In the genomic region with DNA sequence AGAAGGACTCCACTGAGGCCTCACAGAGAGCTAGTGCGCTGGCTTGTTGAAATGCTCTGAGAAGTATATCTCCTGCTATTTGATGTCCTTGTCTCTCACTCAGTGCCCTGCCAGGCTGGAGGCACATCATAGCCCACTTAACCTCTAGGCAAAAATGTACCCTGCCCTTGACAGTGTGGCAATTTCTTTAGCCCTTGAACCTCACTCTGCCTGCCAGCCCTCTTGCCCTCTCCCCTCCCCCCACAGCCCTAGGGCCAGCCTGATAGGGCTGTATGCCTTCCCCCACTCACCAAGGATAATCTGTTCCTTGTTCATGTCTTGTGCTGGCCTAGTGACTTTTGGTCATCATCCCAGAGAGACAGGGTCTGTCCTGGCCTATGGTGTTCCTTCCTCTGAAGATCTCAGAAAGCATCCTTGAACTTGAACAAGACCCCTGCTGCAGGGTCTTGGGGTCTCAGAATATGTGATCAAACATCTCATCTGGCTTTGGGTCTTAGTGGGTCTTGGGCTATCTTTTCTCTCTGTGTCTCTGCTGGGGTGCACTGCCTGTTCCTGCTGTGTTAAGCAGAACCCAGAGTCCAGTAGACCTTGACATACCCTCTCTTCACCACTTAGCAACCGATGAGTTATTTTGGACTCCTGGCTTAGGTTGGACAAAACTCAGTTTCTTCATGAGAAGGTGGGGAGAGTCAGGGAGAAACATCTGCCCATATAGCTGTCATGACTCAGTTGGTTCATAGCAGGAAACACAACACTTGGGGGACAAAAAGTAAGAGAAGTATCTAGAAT, we compare ENCODE assay signal across 8 mouse cellular contexts. TPM values are rescaled to one million over a fixed set of nuclear protein-coding genes. Genes with fewer than 3 reads are reported as not detected.
DNase-seq lines count a peak whose midpoint lies in the region; ATAC-seq and TF ChIP-seq lines count a peak whose summit lies in the region.

No protein-coding gene starts in this region.

- peak overlapping the region; percentile 88 for H3K4me3 ChIP-seq in heart, embryonic 16.5 days (ENCODE audit: low read length)
- peak overlapping the region; percentile 95; the same call in 1 of the 2 replicates for H3K4me3 ChIP-seq in embryonic facial prominence, embryonic 14.5 days (ENCODE audit: low read depth, low read length)
- H3K4me3 ChIP-seq in kidney, embryonic 14.5 days (ENCODE audit: low read length): peak overlapping the region; percentile 94
- peak overlapping the region; percentile 96 for H3K4me3 ChIP-seq in midbrain, postnatal 0 days (ENCODE audit: low read depth, low read length)

- TF ChIP-seq CTCF in midbrain, postnatal 0 days (IDR thresholded peaks at IDR 0.05): no peak

- no peaks in the 10 kb centered on the region for H3K27me3 ChIP-seq in heart, embryonic 16.5 days (ENCODE audit: control insufficient read depth, insufficient read depth, low read length)
- H3K27me3 ChIP-seq in embryonic facial prominence, embryonic 14.5 days (replicated peaks; ENCODE audit: control insufficient read depth, insufficient read depth, low read length): no peaks in the 10 kb centered on the region
- no peaks in the 10 kb centered on the region for H3K27me3 ChIP-seq in kidney, embryonic 14.5 days (ENCODE audit: control insufficient read depth, insufficient read depth, low read length)
- H3K27me3 ChIP-seq in midbrain, postnatal 0 days (ENCODE audit: insufficient read depth, low read length): no peaks in the 10 kb centered on the region

- peak overlapping the region; percentile 91 for H3K27ac ChIP-seq in heart, embryonic 16.5 days (ENCODE audit: low read length)
- H3K27ac ChIP-seq in embryonic facial prominence, embryonic 14.5 days (replicated peaks; ENCODE audit: low read depth, low read length): no peak overlapping the region
- H3K27ac ChIP-seq in kidney, embryonic 14.5 days (ENCODE audit: low read depth, low read length): no peak overlapping the region
- H3K27ac ChIP-seq in midbrain, postnatal 0 days (ENCODE audit: low read depth, low read length): no peak overlapping the region

- whole genome bisulfite sequencing in heart, embryonic 16.5 days: 57% methylated on average over 2 of the region's 2 CpGs
- 89% methylated on average over 2 of the region's 2 CpGs for WGBS in embryonic facial prominence, embryonic 14.5 days
- WGBS in kidney, embryonic 14.5 days: 94% methylated on average over 2 of the region's 2 CpGs
- WGBS in midbrain, postnatal 0 days: 92% methylated on average over 2 of the region's 2 CpGs

- peaks cover 19% of the 10 kb centered on the region for H3K4me1 ChIP-seq in heart, embryonic 16.5 days (ENCODE audit: control insufficient read depth, insufficient read depth, low read length)
- peaks cover 11% of the 10 kb centered on the region for H3K4me1 ChIP-seq in embryonic facial prominence, embryonic 14.5 days (ENCODE audit: control insufficient read depth, insufficient read depth, low read length)
- peaks cover 10% of the 10 kb centered on the region for H3K4me1 ChIP-seq in kidney, embryonic 14.5 days (ENCODE audit: control insufficient read depth, insufficient read depth, low read length)
- peaks cover 10% of the 10 kb centered on the region; the same call in 1 of the 2 replicates for H3K4me1 ChIP-seq in midbrain, postnatal 0 days (ENCODE audit: insufficient read depth, low read length)

- peaks cover 28% of the 10 kb centered on the region for H3K36me3 ChIP-seq in heart, embryonic 16.5 days (ENCODE audit: control insufficient read depth, insufficient read depth)
- H3K36me3 ChIP-seq in embryonic facial prominence, embryonic 14.5 days (ENCODE audit: control insufficient read depth, insufficient read depth, low read length): peaks cover 40% of the 10 kb centered on the region
- H3K36me3 ChIP-seq in kidney, embryonic 14.5 days (ENCODE audit: control insufficient read depth, insufficient read depth, low read length): peaks cover 35% of the 10 kb centered on the region
- H3K36me3 ChIP-seq in midbrain, postnatal 0 days (ENCODE audit: insufficient read depth, low read length): peaks cover 28% of the 10 kb centered on the region

- H3K4me2 ChIP-seq in heart, embryonic 16.5 days (ENCODE audit: low read depth, low read length): peak overlapping the region; percentile 91
- peak overlapping the region; percentile 93 for H3K4me2 ChIP-seq in embryonic facial prominence, embryonic 14.5 days (ENCODE audit: low read depth, low read length)
- H3K4me2 ChIP-seq in kidney, embryonic 14.5 days (replicated peaks; ENCODE audit: low read depth, low read length): peak overlapping the region; percentile 64
- H3K4me2 ChIP-seq in midbrain, postnatal 0 days (ENCODE audit: low read depth, low read length, poor library complexity, severe bottlenecking): peak overlapping the region; percentile 88

- peak overlapping the region; percentile 93 for H3K9ac ChIP-seq in heart, embryonic 16.5 days (ENCODE audit: low read length)
- H3K9ac ChIP-seq in embryonic facial prominence, embryonic 14.5 days (ENCODE audit: low read depth, low read length): peak overlapping the region; percentile 82
- peak overlapping the region; percentile 82; the same call in 1 of the 2 replicates for H3K9ac ChIP-seq in kidney, embryonic 14.5 days (ENCODE audit: low read depth, low read length)
- H3K9ac ChIP-seq in midbrain, postnatal 0 days (replicated peaks; ENCODE audit: low read length, poor library complexity, severe bottlenecking): peak overlapping the region; percentile 71

- no peak for ATAC-seq in heart, embryonic 16.5 days (replicated peaks; ENCODE audit: extremely low read depth, insufficient read depth, low FRiP score)
- no peak for ATAC-seq in embryonic facial prominence, embryonic 14.5 days (ENCODE audit: low read depth)
- ATAC-seq in kidney, embryonic 14.5 days (ENCODE audit: low FRiP score, low TSS enrichment): no peak
- no peak for ATAC-seq in midbrain, postnatal 0 days (ENCODE audit: low FRiP score)

- no peak for DNase-seq in heart, adult 8-10 months (ENCODE audit: low spot score)
- DNase-seq in embryonic facial prominence, embryonic 14.5 days (ENCODE audit: low spot score): no peak
- no peak for DNase-seq in midbrain, postnatal 0 days (ENCODE audit: low spot score)
- no peak for DNase-seq in MN1 (ENCODE audit: low spot score)
- DNase-seq in cerebellum, adult 11-12 months: no peak
- no peak for DNase-seq in urinary bladder, postnatal 25 days (ENCODE audit: low spot score)

- H3K9me3 ChIP-seq in heart, embryonic 16.5 days (replicated peaks; ENCODE audit: control insufficient read depth, low read length): no peaks in the 10 kb centered on the region; the same call in 1 of the 2 replicates
- H3K9me3 ChIP-seq in embryonic facial prominence, embryonic 14.5 days (ENCODE audit: control insufficient read depth, low read length): no peaks in the 10 kb centered on the region
- no peaks in the 10 kb centered on the region for H3K9me3 ChIP-seq in kidney, embryonic 14.5 days (ENCODE audit: control insufficient read depth, low read length)
- no peaks in the 10 kb centered on the region for H3K9me3 ChIP-seq in midbrain, postnatal 0 days (ENCODE audit: low read length)

RNA-seq across cellular contexts. Expression of gene Miga2, which starts 1.4 kb away (rescaled TPM):
- 38.7 and 43.5 TPM in 2 replicates for polyA plus RNA-seq in heart, embryonic 16.5 days (2015; fragmentation: Nextera tagmentation; extraction: Ambion mirVana)
- 10 to 100 TPM; 66.5 to 76.0 (median 71.4) TPM for total RNA-seq in heart, adult 8-10 months (2022)
- polyA plus RNA-seq in embryonic facial prominence, embryonic 14.5 days (2014; fragmentation: Nextera tagmentation; extraction: Ambion mirVana): 17.6 and 18.8 TPM in 2 replicates
- 14.5 and 25.0 TPM in 2 replicates for polyA plus RNA-seq in kidney, embryonic 14.5 days (2014; fragmentation: Nextera tagmentation; extraction: Ambion mirVana)
- 64.2 and 72.3 TPM in 2 replicates for total RNA-seq in midbrain, postnatal 0 days (2014; rRNA removed)
- polyA plus RNA-seq in midbrain, postnatal 0 days (2015; fragmentation: Nextera tagmentation; extraction: Ambion mirVana): 28.7 and 34.8 TPM in 2 replicates

RNA-seq across cellular contexts. Expression of gene Sh3glb2, which starts 6.3 kb away (rescaled TPM):
- polyA plus RNA-seq in heart, embryonic 16.5 days (2015; fragmentation: Nextera tagmentation; extraction: Ambion mirVana): 135 and 136 TPM in 2 replicates
- total RNA-seq in heart, adult 8-10 months (2022): 10 to 100 TPM; 37.2 to 45.5 (median 41.6) TPM
- 79.3 and 83.1 TPM in 2 replicates for polyA plus RNA-seq in embryonic facial prominence, embryonic 14.5 days (2014; fragmentation: Nextera tagmentation; extraction: Ambion mirVana)
- 69.4 and 70.9 TPM in 2 replicates for polyA plus RNA-seq in kidney, embryonic 14.5 days (2014; fragmentation: Nextera tagmentation; extraction: Ambion mirVana)
- 375 and 403 TPM in 2 replicates for total RNA-seq in midbrain, postnatal 0 days (2014; rRNA removed)
- 185 and 199 TPM in 2 replicates for polyA plus RNA-seq in midbrain, postnatal 0 days (2015; fragmentation: Nextera tagmentation; extraction: Ambion mirVana)

RNA-seq across cellular contexts. Expression of gene Dolpp1, which starts 26.6 kb away (rescaled TPM):
- polyA plus RNA-seq in heart, embryonic 16.5 days (2015; fragmentation: Nextera tagmentation; extraction: Ambion mirVana): 26.0 and 29.3 TPM in 2 replicates
- total RNA-seq in heart, adult 8-10 months (2022): 1 to 10 TPM; 5.7 to 9.8 (median 7.9) TPM
- polyA plus RNA-seq in embryonic facial prominence, embryonic 14.5 days (2014; fragmentation: Nextera tagmentation; extraction: Ambion mirVana): 28.5 and 29.0 TPM in 2 replicates
- polyA plus RNA-seq in kidney, embryonic 14.5 days (2014; fragmentation: Nextera tagmentation; extraction: Ambion mirVana): 31.0 and 34.7 TPM in 2 replicates
- 96.2 and 103 TPM in 2 replicates for total RNA-seq in midbrain, postnatal 0 days (2014; rRNA removed)
- polyA plus RNA-seq in midbrain, postnatal 0 days (2015; fragmentation: Nextera tagmentation; extraction: Ambion mirVana): 56.6 and 59.7 TPM in 2 replicates

RNA-seq across cellular contexts. Expression of gene Crat, which starts 50.1 kb away (rescaled TPM):
- 164 and 169 TPM in 2 replicates for polyA plus RNA-seq in heart, embryonic 16.5 days (2015; fragmentation: Nextera tagmentation; extraction: Ambion mirVana)
- total RNA-seq in heart, adult 8-10 months (2022): 100 to 1,000 TPM; 490 to 636 (median 559) TPM
- 43.5 and 46.9 TPM in 2 replicates for polyA plus RNA-seq in embryonic facial prominence, embryonic 14.5 days (2014; fragmentation: Nextera tagmentation; extraction: Ambion mirVana)
- 21.4 and 30.6 TPM in 2 replicates for polyA plus RNA-seq in kidney, embryonic 14.5 days (2014; fragmentation: Nextera tagmentation; extraction: Ambion mirVana)
- total RNA-seq in midbrain, postnatal 0 days (2014; rRNA removed): 32.6 and 38.0 TPM in 2 replicates
- 24.9 and 27.4 TPM in 2 replicates for polyA plus RNA-seq in midbrain, postnatal 0 days (2015; fragmentation: Nextera tagmentation; extraction: Ambion mirVana)

RNA-seq across cellular contexts. Expression of gene Ptpa, which starts 50.4 kb away (rescaled TPM):
- 125 and 126 TPM in 2 replicates for polyA plus RNA-seq in heart, embryonic 16.5 days (2015; fragmentation: Nextera tagmentation; extraction: Ambion mirVana)
- 100 to 1,000 TPM in 1 of 4 experiments, 10 to 100 TPM in 3; 74.6 to 100 (median 83.0) TPM for total RNA-seq in heart, adult 8-10 months (2022)
- polyA plus RNA-seq in embryonic facial prominence, embryonic 14.5 days (2014; fragmentation: Nextera tagmentation; extraction: Ambion mirVana): 70.2 and 77.1 TPM in 2 replicates
- 92.3 and 96.0 TPM in 2 replicates for polyA plus RNA-seq in kidney, embryonic 14.5 days (2014; fragmentation: Nextera tagmentation; extraction: Ambion mirVana)
- total RNA-seq in midbrain, postnatal 0 days (2014; rRNA removed): 139 and 147 TPM in 2 replicates
- polyA plus RNA-seq in midbrain, postnatal 0 days (2015; fragmentation: Nextera tagmentation; extraction: Ambion mirVana): 138 and 141 TPM in 2 replicates
